Mouse (Mus musculus) thymus, postnatal 36 days (tissue): ENCODE data around the gene Slc38a10.

Experiments used
- DNase-seq, 2 experiments: peaks; one replicate each; pipeline ENCODE4 v3.0.0; 2022; ENCODE audit warnings: mixed read lengths in 2 of 2

The Slc38a10 gene

GRCm38 (mm10) chr11:120175948-120176347 is 24.8 kb upstream of the Slc38a10 start:
- no peak for DNase-seq

- no peak for DNase-seq
These were observed 22.1 kb upstream of the Slc38a10 start for GRCm38 (mm10) chr11:120173213-120173612.

DNA sequence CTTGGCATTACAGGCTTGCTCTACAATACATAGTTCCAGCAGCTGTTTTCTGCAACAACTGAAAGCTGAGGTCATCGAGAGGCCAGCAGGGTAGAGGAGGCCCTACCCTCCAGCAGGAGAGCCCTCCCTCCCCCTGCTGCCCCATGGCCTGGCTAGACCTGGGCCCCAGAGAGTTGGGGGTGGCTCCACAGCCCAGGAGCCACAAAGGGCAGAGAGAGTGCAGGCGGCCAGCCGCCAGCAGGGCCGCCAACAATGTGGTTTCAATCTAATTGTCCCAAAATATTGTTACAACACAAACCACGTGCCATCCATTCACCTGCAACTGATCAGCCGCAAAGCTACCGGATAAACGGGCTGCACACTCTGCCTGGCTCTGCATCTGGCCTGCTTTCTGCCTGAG is 20.0 kb upstream of the Slc38a10 start:
- DNase-seq: no peak

- DNase-seq: peak; percentile 67 to 69
These were observed 18.3 kb upstream of the Slc38a10 start for GRCm38 (mm10) chr11:120169208-120169992.

DNA sequence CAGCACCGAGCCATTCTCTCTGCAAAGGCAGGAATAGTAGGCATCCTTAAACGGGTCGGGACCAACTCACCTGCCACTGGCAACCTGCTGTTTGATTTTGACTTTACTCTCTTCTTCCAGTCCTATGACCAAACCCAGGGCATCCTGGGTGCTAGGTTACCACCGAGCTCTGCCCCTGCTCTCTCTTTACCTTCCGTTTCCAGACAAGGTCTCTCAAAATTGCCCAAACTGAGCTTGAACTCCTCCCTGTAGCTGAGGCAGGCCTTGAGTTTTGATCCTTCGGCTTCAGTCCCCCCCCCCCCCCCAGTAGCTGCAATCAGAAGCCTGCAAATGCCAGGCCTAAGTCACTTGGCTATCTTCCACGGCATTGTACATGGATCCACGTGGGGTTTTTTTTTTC is 17.4 kb upstream of the Slc38a10 start:
- no peak for DNase-seq

- DNase-seq: no peak
These were observed 16.8 kb upstream of the Slc38a10 start for GRCm38 (mm10) chr11:120167921-120168356.

DNA sequence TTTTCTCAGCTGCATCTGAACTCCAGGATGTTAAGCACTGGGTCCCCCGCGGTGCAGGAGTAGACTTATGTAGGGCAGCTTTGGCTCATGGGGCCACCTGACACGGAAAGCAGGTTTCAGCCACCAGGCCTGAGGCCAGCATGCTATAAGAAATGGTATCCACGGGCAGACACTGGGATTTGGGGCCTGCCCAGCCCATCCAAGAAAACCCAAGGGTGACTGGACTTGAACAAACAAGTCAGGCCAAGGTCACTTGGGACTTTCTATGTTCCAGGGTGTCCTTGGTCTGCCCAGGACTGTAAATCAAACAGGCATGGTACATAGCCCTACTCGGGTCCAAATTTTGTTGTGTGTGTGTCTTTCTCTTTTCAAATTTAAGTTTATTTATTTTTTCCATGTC is 15.9 kb upstream of the Slc38a10 start:
- DNase-seq: no peak

GRCm38 (mm10) chr11:120164471-120165261 is 13.5 kb upstream of the Slc38a10 start:
- no peak for DNase-seq

- no peak for DNase-seq
These were observed 12.9 kb upstream of the Slc38a10 start for GRCm38 (mm10) chr11:120164028-120164427.

DNA sequence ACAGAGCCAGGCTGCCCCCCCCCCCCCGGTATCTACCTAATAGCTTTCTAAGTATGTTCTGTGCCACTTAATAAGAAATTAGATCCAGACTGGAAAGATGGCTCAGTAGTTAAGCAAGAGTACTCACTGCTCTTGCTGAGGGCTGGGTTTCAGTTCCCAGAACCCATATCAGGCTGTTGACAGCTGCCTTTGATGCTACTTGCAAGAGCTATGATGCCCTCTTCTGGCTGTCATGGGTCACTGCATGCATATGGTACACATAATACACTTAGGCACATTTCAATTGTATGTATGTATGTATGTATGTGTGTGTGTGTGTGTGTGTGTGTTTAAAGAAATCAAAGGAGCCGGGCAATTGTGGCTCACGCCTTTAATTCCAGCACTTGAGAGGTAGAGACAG is 12.1 kb upstream of the Slc38a10 start:
- no peak for DNase-seq

DNA sequence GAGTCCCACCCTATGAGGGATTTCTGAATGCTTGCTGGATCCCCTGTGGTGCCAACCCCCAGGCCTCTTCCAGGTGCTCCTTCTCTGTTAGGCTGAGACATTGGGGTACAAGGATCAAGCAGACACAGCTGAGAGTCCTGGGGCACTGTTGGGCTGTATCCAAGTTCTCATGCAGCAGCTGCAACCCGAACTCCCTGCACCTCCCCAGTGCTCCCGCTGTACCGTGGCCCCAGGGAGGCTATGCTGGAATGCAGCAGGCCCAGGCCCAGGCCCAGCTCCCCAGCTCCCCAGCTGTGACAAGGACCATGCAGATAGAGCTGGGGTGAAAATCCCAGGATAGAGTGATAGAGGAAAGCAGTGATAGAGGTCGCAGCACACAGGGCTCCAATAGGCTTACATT is 10.1 kb upstream of the Slc38a10 start:
- no peak for DNase-seq

DNA sequence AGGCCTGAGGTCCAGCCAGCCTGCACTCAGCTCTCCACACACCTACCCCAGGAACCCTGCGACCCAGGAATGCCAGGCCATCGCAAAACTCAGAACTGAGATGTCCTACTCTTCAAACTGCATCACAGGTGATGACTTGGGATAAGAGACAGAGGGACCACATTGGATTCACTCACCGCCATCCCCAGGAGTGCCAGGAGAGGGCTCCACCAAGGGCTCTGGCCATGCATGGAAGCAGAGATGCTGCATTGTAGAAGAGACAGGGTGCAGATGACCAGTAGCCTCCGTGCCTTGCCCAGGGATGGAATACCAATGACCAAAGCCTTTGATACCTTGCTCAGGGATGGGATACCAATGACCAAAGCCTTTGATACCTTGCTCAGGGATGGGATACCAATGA is 9.3 kb upstream of the Slc38a10 start:
- peak in 1 of 2 experiments; percentile 19 for DNase-seq

DNA sequence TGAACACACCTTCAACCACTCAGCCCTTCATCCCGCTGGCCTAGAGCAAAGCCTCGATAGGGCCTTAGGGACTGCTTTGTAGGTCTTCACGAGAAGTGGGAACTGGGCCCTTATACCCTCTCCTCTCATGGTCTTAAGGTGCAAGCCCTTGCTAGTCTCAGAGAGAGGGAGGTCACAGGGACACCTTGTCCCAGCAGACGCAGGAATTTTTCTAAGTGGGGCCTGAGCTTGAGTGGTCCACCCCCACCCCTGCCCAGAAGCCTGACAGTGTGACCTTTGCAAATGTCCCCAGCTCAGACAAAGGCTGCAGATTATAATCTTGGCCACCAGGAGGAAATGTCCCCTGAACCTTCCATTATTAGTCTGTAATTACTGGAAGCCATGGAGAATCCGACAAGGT is 8.5 kb upstream of the Slc38a10 start:
- no peak for DNase-seq

DNA sequence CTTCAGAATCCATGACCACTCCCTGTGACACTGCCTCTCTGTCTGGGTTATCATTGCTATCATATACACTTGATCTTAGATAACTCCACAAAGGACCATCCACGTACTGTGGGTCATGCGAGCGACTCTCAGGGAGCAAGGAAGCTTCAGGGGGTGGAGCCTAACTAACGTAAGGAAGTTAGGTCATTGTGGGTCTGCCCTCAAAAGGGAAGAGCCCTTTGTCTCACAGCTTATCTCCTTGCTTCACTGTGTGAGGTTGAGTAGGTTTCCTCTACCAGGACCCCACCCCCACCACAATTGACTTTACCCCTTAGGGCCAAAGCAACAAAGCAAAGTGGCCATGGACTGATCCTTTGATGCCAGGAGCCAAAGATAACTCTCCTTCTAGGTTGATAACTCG is 7.7 kb upstream of the Slc38a10 start:
- DNase-seq: peak in 1 of 2 experiments; percentile 17

DNA sequence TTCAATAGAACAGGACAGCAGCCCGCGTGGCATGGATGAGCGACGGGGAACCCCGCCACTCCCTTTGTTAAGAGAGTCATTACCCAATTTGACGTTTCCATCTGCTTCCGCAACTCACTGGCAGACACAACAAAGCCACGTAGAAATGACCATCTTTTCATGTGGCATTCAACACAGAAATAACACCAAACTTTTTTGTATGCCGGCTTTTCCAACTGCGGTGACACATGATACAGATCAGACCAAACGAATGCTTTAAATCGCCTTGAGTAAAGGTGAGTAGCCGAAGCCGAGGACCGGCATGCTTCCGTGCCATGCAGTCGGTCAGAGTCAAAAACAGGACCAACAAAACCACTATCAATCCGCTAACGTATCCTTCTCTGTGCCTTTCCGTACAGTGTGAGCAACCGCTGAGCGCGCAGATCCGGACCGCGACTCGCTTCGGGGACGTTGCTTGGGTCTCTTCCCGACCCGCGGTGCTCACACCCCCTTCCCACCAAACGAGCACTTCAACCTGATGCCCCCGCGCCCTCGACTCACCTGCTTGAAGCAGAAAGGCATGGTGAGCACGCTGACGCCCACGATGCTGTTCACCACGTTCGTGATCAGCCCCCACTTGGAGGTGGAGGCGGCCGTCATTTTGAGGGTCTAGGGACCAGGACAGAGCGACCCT is 570 bp downstream of the Slc38a10 start:
- no peak for DNase-seq

- DNase-seq: no peak
These were observed 1.5 kb downstream of the Slc38a10 start for GRCm38 (mm10) chr11:120149510-120150200.

GRCm38 (mm10) chr11:120148201-120148855 is 2.8 kb downstream of the Slc38a10 start:
- no peak for DNase-seq

DNA sequence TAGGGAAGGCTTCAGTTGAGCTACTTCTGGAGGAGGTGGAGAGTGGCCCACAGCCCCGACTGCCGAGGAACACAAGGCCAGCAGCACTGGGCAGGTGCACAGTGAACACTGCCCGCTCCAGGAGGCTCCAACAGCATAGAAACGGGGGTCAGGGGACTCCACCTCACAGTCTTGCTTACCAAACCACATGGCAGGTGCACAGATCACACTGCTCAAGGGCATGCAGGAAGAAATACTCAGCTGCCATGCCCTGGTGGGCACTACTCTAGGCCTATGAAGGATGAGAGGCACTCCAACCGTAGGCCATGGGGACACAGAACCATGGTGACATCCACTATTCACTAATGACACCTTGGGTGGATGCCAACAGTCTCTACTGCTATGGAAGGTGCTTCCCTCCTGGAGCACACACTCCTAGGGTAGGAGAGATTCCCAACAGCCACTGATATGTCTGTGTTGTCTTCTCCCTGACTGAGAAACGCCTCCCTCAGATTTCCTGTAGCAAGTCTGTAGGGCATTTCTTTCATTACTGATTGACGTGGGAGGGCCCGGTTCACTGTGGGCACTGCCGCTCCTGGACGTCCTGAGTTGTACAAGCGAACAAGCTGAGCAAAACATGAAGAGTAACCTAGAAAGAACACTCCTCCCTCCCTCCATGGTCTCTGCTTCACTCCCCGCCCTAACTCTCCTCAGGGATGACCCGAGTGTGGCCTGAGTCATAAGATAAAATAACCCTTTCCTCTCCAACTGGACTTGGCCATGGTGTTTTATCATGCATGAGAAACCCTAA is 7.2 kb downstream of the Slc38a10 start:
- DNase-seq: no peak

DNA sequence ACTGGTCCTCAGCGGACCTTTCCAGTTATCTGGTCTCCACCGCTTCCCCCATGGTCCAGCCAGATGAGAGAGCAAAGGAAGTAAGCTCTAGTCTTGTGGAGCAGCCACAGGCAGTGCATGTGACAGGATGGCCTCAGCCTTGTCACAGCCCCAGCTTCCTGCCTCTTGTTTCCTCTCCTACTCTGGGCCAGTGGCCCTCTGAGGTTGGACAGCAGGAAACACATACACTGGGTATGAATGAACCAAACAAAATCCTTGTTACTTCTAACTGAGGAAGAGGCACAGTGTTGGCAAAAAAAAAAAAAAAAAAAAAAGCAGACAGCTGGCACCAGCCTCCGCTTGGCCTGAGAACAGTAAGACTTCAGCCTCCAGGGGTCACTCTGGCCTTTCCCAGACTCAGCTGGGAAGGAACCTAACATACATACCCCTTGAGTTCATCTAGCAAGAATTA is 8.5 kb downstream of the Slc38a10 start:
- DNase-seq: peak; percentile 26 to 40

DNA sequence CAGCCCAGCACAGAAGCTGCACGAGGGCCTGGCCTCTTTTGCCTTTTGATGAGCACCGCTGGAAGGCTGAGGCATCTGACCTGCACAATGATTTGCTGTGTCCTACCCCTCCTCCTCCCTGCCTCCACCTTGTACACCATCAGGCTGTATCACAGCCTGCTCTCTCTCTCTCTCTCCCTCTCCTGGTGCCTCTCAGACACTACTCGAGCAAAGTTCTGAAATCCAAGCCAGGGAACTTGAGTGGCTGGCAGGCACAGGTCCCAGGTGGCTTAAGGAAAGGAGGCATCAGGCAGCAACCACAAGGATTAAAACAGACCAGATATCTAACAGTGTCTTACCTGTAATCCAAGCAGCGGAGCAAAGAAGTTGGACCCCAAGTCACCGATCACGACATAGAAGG is 10.9 kb downstream of the Slc38a10 start:
- no peak for DNase-seq

GRCm38 (mm10) chr11:120139309-120139731 is 11.8 kb downstream of the Slc38a10 start:
- DNase-seq: no peak
